Mouse (Mus musculus): ENCODE data around the gene Aanat. TPM values are rescaled to one million over a fixed set of nuclear protein-coding genes. Genes with fewer than 3 reads are reported as not detected.

Gene Aanat
- polyA plus RNA-seq, 1 experiment from 2014 or later: not detected

DNA sequence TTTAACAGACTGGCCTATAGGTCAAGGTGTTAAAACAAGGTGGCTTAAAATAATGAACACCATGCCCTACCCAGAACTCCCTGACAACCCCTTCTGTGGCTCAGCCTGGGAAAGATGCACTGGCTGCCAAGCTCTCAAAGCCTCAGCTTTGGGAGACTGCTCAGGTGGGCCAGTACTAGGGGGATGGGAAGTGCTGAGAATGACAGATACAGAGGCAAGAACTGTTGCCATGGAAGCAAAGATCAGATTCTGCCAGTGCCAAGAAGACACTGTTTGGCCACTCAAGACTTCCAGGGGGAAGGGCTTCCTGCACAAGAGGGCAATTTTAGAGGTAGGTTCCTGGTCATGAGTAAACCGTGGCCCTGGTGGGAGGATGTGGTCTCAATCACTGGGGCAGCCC lies 30.7 kb upstream of the Aanat start:
- no peak for DNase-seq (ENCODE audit: extremely low spot score, low spot score)
- H3K4me1 ChIP-seq: peaks cover 56% of the 10 kb centered on the region
- H3K27ac ChIP-seq: no peak overlapping the region
- 90% methylated on average over 1 of the region's 1 CpGs for WGBS
- no peak overlapping the region for H3K4me3 ChIP-seq
- no peaks in the 10 kb centered on the region for H3K27me3 ChIP-seq (ENCODE audit: poor library complexity, severe bottlenecking)
- H3K9me3 ChIP-seq: no peaks in the 10 kb centered on the region
- H3K36me3 ChIP-seq (replicated peaks): peaks cover 15% of the 10 kb centered on the region

DNA sequence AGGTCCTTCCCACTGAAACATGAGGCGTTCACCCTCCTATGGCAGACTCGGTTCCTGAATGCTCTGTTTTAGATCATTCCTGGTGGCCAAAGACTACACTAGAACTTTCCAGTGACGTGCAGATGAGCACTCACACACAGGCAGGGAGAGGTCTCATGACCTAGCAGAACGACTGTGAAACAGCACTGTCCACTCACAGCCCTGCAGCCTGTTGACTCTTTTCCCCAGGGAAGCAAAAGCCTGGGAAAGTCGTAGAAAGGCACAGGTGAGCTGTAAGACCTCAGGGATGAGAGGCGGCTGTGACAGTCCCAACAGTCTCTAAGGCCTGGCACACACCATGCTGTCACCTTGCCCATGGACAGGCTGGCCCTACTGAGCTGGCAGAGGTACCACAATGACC lies 29.9 kb upstream of the Aanat start:
- Histone ChIP-seq H3K27me3 (ENCODE audit: poor library complexity, severe bottlenecking) (no peaks in the 10 kb centered on the region), H3K9me3 (no peaks in the 10 kb centered on the region), H3K4me1 (peaks cover 49% of the 10 kb centered on the region), H3K4me3 (no peak overlapping the region), H3K27ac (no peak overlapping the region), H3K36me3 (replicated peaks) (peaks cover 15% of the 10 kb centered on the region)
- WGBS: 79% methylated on average over 6 of the region's 6 CpGs
- DNase-seq (ENCODE audit: extremely low spot score, low spot score): no peak

DNA sequence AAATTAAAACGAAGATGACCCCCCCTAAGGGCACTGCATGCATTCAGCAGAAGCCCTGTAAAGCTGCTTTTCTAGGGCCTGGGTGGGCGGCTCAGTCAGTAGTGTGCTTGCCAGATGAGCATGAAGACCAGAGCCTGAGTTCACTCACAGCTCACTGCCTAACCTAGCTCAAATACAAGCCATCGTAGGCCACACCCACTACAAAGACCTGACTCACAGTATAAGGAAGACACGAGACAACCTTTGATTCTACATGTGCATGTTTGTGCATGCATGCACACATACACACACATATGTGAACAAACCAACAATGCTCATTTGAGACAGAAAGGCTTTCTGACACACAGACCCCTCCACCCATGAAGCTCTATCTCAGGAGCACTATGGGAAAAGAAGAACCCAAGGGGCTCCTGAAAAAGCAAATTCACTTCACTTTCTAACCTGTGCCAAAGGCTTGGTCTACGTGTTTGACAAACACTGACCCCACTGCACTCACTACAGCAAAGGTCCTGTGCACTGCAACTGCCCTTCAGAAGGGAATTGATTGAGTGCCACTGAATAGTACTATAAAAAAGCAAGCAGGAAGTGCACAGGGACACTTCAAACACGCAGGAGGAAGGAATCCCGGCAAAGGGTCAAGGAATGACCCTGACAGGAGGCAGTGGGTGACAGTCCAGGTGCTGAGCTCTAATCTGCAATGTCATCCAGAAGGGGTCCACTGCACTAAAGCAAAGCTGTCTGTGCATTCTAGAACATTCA lies 20.8 kb upstream of the Aanat start:
- no peak for DNase-seq (ENCODE audit: extremely low spot score, low spot score)
- 85% methylated on average over 7 of the region's 7 CpGs for WGBS
- no peaks in the 10 kb centered on the region for H3K9me3 ChIP-seq
- no peak overlapping the region for H3K27ac ChIP-seq
- peaks cover 11% of the 10 kb centered on the region for H3K4me1 ChIP-seq
- H3K4me3 ChIP-seq: no peak overlapping the region
- no peaks in the 10 kb centered on the region for H3K27me3 ChIP-seq (ENCODE audit: poor library complexity, severe bottlenecking)
- H3K36me3 ChIP-seq (replicated peaks): peaks cover 15% of the 10 kb centered on the region

DNA sequence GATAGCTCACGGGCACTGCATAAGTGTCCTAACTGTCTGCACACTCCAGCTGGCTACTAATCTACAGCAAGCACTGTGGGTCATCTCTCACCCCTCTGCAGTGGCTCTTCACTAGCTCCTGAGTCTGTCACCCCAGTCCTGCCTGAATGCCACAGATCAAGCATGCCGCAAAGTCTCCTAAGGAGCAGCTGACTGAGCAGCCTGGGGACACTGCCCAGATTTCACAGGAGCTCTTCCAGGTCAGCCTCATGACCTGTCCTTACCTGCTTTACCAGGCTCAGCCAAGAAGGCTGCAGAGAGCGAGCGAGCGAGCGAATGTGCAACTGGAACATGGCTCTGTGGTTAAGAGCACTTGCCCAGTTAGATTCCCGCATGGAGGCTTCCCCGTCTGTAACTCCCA lies 18.7 kb upstream of the Aanat start:
- DNase-seq (ENCODE audit: extremely low spot score, low spot score): no peak
- WGBS: 89% methylated on average over 8 of the region's 8 CpGs
- Histone ChIP-seq H3K27ac (no peak overlapping the region), H3K36me3 (replicated peaks) (peaks cover 20% of the 10 kb centered on the region), H3K27me3 (ENCODE audit: poor library complexity, severe bottlenecking) (no peaks in the 10 kb centered on the region), H3K9me3 (no peaks in the 10 kb centered on the region), H3K4me1 (peaks cover 22% of the 10 kb centered on the region), H3K4me3 (no peak overlapping the region)

DNA sequence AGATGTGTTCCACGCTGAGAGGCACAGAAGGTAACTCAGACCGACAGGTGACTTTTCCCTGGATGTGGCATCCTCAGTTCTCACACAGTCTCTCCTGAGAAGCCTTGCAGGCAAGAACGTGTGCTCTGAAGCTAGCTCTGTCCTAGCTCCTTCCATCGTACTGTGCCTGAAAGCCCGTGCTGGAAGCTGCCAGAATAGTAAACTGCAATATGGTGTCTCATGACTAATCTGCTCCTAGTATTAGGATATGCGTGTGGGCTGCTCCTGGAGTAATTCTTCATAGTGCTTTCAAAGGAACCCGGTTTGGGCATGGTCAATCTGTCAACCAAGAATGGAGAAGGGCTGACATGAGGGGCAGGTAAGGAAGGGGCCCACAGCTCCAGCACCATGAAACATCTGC lies 15.4 kb upstream of the Aanat start:
- H3K27ac ChIP-seq: no peak overlapping the region
- H3K4me3 ChIP-seq: no peak overlapping the region
- peaks cover 11% of the 10 kb centered on the region for H3K36me3 ChIP-seq (replicated peaks)
- H3K27me3 ChIP-seq (ENCODE audit: poor library complexity, severe bottlenecking): no peaks in the 10 kb centered on the region
- H3K9me3 ChIP-seq: no peaks in the 10 kb centered on the region
- 94% methylated on average over 7 of the region's 7 CpGs for WGBS
- peaks cover 49% of the 10 kb centered on the region for H3K4me1 ChIP-seq
- no peak for DNase-seq (ENCODE audit: extremely low spot score, low spot score)

DNA sequence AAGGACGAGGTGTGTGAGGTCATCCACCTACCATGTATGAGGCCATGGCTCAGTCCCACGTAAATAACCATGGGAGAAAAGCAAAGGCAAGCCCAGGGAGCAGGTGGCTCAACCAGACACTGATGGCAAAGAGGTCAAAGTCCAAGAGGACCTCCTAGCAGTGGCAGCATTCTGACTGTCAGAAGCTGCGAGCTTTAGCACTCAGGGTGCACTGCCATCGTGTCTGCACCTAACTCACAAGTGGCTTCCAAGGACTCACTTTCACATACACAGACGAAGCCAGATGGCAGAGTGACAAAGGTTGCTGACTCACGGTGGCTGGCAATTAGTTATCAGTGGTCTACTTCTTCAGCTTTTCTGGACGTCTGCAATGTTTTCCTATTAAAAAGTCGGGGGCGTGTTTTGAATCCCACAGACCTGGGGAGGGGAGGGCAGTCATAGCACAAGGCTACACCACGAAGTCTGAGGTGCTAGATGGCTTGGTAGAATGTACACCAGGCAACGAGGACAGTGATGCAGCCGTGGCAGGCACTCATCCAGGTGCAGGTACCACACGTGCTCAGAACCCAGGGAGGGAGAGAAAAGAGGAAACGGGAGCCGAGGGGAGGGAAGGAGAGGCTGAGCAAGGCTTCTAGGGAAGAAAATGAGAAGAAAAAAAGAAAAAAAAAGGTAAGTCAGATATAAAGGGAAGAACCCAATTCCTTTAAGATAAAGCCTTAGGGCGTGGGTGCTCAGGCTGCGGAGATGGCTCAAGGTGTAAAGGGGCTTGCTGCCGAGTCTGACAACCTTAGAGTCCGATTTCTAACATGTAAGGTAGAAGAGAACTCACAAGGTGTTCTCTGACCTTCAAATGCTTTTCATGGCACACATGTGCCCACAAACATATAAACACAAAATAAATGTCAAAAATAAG lies 14.2 kb upstream of the Aanat start:
- no peaks in the 10 kb centered on the region for H3K9me3 ChIP-seq
- 89% methylated on average over 19 of the region's 19 CpGs for WGBS
- H3K36me3 ChIP-seq (replicated peaks): peaks cover 11% of the 10 kb centered on the region
- peaks cover 59% of the 10 kb centered on the region for H3K4me1 ChIP-seq
- H3K27me3 ChIP-seq (ENCODE audit: poor library complexity, severe bottlenecking): no peaks in the 10 kb centered on the region
- H3K27ac ChIP-seq: no peak overlapping the region
- H3K4me3 ChIP-seq: no peak overlapping the region
- DNase-seq (ENCODE audit: extremely low spot score, low spot score): no peak

DNA sequence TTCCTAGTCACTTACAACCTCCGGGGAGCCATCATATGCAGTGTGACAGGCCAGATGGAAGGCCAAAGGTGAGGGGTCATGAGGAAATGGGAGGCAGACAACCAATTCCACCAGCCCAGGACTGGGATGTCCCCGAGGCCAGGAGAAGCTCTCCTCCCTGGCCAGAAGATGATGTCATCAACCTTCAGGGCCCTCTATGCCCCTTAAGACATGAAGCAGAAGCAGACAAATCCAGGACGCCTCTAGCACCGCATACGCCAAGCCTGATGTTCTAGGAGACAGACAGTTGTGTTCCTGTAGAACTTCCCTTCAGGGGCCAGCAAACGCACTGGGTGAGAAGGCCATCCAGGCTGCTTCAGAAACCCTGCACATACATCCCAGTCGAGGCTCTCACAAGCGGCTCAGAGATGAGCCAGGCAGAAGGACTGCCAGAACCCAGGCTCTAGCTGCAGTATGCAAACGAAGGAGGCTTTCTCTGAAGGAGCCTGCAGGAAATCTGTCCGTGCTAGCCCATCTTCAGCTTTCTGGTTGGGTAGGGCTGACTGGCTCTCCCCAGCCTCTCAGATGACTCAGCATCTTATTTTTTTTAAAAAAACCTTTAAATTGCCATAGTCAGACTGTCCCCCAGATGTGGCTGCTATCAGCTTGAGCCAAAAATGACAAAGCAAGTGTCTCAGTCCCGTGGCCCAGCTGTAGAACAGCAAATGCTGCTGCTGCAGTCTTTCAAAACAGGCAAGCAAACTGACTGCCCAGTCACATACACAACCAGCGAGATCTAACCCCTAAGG lies 13.3 kb upstream of the Aanat start:
- WGBS: 69% methylated on average over 12 of the region's 12 CpGs
- H3K27ac ChIP-seq: peak overlapping the region; percentile 51
- no peaks in the 10 kb centered on the region for H3K9me3 ChIP-seq

DNA sequence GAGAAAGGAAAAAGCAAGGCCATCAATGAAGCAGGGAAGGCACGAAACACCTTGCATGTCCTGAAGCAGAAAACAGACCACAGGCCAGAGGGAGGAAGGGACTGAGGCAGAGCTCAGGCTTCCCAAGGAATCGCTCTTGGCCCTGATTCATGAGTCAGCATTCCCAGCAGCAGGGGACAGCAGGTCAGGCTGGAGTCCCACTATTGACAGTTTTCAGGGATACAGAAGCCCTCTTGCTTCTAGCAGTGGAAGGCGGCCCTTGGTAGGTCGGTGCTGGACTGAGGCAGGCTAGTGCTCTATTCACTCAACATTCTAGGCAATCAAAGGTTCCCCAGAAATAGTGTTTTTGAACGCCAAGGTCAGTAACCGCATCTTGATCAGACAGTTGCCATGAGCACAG lies 11.7 kb upstream of the Aanat start:
- DNase-seq (ENCODE audit: extremely low spot score, low spot score): no peak
- 72% methylated on average over 6 of the region's 6 CpGs for WGBS
- peaks cover 61% of the 10 kb centered on the region for H3K4me1 ChIP-seq

More for the DNA sequence above, 13.3 kb upstream of the Aanat start:
- no peak overlapping the region; the same call in 1 of the 2 replicates for H3K4me3 ChIP-seq
- no peaks in the 10 kb centered on the region for H3K27me3 ChIP-seq (ENCODE audit: poor library complexity, severe bottlenecking)
- DNase-seq (ENCODE audit: extremely low spot score, low spot score): no peak
- peaks cover 59% of the 10 kb centered on the region for H3K4me1 ChIP-seq
- H3K36me3 ChIP-seq (replicated peaks): peaks cover 11% of the 10 kb centered on the region

DNA sequence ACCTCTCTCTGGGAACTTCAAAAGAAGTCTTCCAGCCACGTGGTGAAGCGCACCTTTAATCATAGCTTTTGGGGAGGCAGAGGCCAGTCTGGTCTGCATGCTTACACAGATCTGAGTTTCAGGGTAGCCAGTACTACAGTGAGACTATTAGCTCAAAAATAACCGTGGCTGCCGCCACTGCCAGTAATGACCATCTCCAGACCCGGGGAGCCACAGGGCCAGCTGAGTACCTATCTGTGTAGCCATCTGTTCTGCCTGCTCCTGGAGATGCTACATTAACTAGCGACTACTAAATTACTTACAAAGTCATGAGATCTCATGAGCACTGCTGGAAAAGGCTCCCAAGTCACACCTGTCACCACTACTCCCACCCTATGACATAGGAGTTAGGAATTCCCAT lies 11.2 kb upstream of the Aanat start:
- no peaks in the 10 kb centered on the region for H3K27me3 ChIP-seq (ENCODE audit: poor library complexity, severe bottlenecking)
- no peak overlapping the region for H3K27ac ChIP-seq
- DNase-seq (ENCODE audit: extremely low spot score, low spot score): no peak
- peaks cover 66% of the 10 kb centered on the region for H3K4me1 ChIP-seq
- 77% methylated on average over 6 of the region's 6 CpGs for WGBS
- no peaks in the 10 kb centered on the region for H3K9me3 ChIP-seq
- no peak overlapping the region for H3K4me3 ChIP-seq
- peaks cover 21% of the 10 kb centered on the region for H3K36me3 ChIP-seq (replicated peaks)

More for the DNA sequence above, 11.7 kb upstream of the Aanat start:
- Histone ChIP-seq H3K27ac (no peak overlapping the region), H3K9me3 (no peaks in the 10 kb centered on the region), H3K27me3 (ENCODE audit: poor library complexity, severe bottlenecking) (no peaks in the 10 kb centered on the region), H3K4me3 (no peak overlapping the region), H3K36me3 (replicated peaks) (peaks cover 21% of the 10 kb centered on the region)

DNA sequence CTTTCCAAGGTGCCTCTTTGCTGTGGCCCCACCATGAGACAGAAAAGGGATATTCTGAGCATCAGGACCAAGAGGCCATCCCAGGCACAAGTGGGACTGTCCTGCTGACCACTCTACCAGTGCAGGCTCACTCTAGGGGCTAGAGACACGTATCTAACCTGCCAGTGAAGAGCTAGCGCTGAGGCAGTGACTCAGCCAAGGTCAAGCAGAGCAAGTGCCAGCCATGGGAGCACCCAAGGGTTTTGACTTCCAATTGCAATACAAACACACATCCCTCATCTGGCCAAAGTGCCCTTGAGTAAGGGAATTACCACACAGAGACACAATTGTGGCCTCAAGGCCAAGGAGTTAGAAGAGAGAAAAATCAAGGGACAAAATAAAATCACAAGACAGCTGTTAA lies 10.8 kb upstream of the Aanat start:
- H3K27ac ChIP-seq: no peak overlapping the region
- H3K36me3 ChIP-seq (replicated peaks): peaks cover 21% of the 10 kb centered on the region
- 89% methylated on average over 2 of the region's 2 CpGs for WGBS
- DNase-seq (ENCODE audit: extremely low spot score, low spot score): no peak
- H3K4me3 ChIP-seq: no peak overlapping the region
- no peaks in the 10 kb centered on the region for H3K9me3 ChIP-seq
- peaks cover 70% of the 10 kb centered on the region for H3K4me1 ChIP-seq
- H3K27me3 ChIP-seq (ENCODE audit: poor library complexity, severe bottlenecking): no peaks in the 10 kb centered on the region

DNA sequence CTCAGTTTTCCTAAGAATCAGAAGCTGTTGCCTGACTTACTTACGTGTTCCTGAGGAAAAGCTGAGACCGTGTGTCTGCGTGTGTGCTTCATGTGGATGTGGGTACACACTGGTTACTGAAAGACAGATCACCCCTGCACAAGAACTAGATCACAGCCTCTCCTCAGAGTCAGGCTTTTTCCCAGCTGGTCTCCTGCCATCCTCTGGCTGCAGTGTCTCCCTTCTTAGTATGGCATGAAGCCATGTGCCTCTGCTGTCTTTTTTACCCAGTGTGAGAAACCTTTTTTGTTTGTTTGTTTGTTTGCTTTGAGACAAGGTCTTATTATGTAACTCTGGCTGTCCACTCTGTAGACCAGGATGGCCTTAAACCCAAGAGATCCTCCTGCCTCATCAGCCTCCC lies 7.0 kb upstream of the Aanat start:
- Histone ChIP-seq H3K36me3 (replicated peaks) (peaks cover 11% of the 10 kb centered on the region; the same call in 1 of the 2 replicates), H3K4me3 (peak overlapping the region; percentile 86), H3K27me3 (ENCODE audit: poor library complexity, severe bottlenecking) (no peaks in the 10 kb centered on the region), H3K9me3 (no peaks in the 10 kb centered on the region), H3K27ac (no peak overlapping the region), H3K4me1 (peaks cover 54% of the 10 kb centered on the region)
- WGBS: 96% methylated on average over 3 of the region's 3 CpGs
- DNase-seq (ENCODE audit: extremely low spot score, low spot score): no peak

DNA sequence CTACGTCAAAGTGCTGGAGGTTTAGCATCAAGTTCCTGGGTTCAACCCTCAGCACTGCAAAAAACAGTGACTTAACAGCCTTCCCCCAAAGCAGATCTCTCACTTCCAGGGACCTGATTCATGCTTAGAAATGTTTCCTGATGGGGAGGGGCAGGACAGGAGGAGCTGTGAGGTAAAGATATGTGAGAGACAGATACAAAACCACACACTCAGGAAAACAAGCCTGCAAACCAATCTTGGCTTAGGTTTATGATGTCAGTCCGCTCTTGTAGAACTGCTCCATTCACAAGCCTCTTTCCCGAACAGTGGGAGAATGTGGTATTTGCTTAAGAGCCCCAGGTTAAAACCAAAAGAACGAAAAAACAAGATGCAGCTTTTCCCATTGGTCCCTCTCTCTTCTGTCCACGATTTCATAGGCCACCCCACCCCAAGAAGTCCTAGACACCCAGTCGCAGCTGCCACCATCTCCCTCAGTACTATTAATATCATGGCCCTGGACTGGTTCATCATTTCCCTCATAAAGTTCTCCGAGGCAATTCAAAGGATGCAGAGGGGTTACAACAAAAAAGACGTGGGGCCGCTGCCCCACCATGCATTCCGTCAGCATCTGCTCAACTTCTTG lies 6.1 kb upstream of the Aanat start:
- H3K4me3 ChIP-seq: peak overlapping the region; percentile 86
- no peak for DNase-seq (ENCODE audit: extremely low spot score, low spot score)
- no peaks in the 10 kb centered on the region for H3K9me3 ChIP-seq
- peak overlapping the region; percentile 92 for H3K27ac ChIP-seq
- peaks cover 45% of the 10 kb centered on the region for H3K4me1 ChIP-seq
- no peaks in the 10 kb centered on the region for H3K27me3 ChIP-seq (ENCODE audit: poor library complexity, severe bottlenecking)
- 28% methylated on average over 10 of the region's 10 CpGs for WGBS
- peaks cover 11% of the 10 kb centered on the region; the same call in 1 of the 2 replicates for H3K36me3 ChIP-seq (replicated peaks)

Data from forebrain, embryonic 10.5 days (tissue).